Mouse (Mus musculus) olfactory bulb, adult 2 months (tissue): Measurements from ENCODE around the gene Cyp27a1.

ENCODE experiments used
- CTCF ChIP-seq: fragments of 200-500 bp; IDR thresholded peaks from 2 replicates; pipeline ENCODE4 v1.5.1; 2012; ENCODE audit warnings: low read depth, mild to moderate bottlenecking, low read length, moderate library complexity; ENCODE audit not compliant: insufficient read depth
- POLR2A ChIP-seq: fragments of 200-500 bp; IDR thresholded peaks from 2 replicates; pipeline ENCODE4 v1.6.1; 2012; ENCODE audit warnings: mild to moderate bottlenecking, low read depth, low read length, moderate library complexity; ENCODE audit not compliant: insufficient read depth

DNA sequence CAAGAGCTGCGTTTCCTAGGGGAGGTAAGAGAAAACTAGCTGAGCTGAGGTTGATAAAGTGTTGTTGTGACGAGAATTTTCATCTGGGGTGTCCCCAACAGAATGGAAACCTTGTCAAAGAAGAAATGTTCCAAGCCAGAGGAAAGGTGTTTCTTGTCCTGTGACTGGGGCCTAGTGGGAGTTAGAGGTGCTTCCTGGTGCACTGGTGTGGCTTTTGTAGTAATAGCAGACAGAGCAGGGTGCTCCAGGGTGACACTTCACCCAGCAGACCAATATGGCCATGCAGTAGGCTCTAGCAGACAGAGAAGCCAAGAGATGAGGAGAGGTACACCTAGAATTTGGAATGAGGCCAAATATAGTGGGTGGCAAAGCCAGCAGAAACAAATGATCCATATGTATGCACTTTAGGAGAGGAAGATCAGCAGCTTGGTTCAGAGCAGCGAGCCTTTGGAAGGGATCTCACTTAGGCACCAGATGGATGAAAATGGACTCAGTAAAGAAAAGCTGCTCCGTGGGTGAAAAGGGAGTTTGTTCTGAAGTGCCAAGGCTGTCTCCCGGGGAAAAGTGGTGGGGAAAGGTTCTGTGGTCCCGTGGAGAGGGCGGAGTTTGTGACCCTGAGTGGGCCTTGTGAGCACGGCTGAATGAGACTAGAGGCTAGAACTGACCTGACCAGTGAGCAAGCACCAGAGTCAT, 19.3 kb upstream of the Cyp27a1 start:
- no peak for TF ChIP-seq CTCF
- TF ChIP-seq POLR2A: no peak
